Mouse (Mus musculus) NIH3T3 (cell line): ENCODE data around the gene Sox5.
A peak's percentile ranks its signal among the peaks of the same experiment; 100 is the strongest.

Experiments used
- DNase-seq: peaks from one replicate; pipeline ENCODE4 v3.0.0-alpha.2; 2012; ENCODE audit warnings: low read depth

Gene Sox5

DNA sequence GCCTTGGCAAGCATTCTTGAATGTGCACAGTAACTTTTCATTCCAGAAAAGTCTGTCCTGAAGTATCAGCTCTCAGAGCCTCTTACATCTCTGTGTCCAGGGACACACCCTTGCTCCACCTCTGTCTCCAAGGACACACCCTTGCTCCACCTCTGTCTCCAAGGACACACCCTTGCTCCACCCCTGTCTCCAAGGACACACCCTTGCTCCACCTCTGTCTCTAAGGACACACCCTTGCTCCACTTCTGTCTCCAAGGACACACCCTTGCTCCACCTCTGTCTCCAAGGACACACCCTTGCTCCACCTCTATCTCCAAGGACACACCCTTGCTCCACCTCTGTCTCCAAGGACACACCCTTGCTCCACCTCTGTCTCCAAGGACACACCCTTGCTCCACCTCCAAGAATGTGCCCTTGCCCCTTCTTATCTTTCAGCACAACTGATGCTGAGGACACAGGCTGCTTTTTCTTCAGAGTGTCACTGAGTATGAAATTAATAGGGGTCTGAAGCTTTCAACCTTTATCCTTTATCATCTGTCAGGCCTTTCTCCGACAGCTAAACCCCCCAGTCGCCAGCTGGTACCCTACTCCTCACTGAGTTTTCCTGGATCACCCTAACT, 452.4 kb downstream of the Sox5 start:
- no peak for DNase-seq

DNA sequence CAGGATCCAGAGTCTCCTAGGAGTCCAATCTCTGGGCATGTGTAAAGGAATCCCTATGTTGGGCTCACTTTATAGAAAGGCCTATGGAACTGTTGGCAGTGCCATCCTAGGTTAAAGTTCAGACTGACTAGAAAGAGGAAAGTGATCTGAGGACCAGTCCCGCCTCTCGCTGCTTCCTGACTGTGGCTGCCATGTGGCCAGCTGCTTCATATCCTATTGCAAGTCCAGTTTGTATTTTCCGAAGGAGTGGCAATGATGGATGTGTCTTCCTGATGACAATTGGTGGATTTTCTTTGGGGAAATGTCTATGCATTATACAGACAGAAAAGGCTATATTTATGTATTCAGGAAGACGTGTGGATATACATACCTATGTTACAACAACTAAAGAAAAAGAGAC, 453.0 kb downstream of the Sox5 start:
- DNase-seq, result peak; percentile 9

GRCm38 (mm10) chr6:144326817-144327216, 455.0 kb downstream of the Sox5 start:
- DNase-seq, result no peak

DNA sequence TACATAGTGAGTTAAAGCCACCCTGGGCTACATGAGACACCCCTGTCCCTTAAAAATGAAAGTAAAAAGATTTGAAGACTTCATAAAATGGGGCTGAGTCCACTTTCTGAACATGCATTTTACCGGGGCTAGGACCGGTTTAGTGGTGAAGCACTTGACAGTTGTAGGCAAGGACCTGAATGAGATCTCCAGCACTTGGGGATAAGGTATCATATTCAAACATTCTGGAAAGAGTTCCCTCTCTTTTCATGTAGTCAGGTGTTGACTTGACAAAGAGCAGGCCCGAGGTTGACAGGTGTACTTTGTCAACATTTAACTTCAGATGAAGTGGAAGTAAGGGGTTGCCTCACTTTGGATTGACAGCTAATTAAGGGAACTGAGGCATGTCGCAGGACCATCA, 458.4 kb downstream of the Sox5 start:
- no peak for DNase-seq

GRCm38 (mm10) chr6:144322297-144323047, 459.3 kb downstream of the Sox5 start:
- no peak for DNase-seq

DNA sequence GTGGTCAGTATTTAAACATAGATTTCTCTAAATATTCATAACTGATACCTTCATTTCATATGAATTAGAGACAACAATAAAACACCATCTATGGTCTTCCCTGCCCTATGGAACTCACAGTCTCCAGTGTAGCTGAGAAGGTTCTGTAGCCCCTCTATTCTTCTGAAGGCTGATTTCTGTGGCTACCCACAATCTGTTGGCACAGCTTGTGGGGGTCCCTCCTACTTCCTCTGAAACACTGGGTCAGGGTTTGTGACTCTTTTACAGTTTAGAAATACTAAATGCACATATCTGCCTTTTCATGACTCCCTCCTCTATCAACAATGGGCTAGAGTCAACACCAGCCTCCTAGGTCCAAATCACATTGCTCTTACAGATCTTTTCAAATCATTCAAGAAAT, 461.4 kb downstream of the Sox5 start:
- DNase-seq, result no peak

DNA sequence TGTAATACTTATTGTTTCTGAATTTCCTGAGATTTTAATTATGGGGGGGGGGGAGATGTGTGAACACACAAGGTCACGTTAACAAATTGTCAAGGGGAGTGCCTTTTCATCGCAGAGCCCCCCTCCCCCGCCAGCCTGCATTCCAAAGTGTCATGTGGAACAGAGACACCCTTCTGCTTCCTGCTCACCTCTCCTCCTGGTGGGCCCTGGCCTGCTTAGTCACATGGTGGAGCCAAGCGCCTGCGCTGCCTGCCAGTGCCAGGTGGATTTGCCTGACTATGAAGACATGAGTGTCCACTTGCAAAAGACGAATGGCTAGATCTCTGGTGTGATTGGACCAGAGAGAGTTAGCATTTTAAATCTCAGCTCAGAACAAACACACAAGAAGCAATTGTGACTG, 462.1 kb downstream of the Sox5 start:
- no peak for DNase-seq

GRCm38 (mm10) chr6:144312781-144313754, 468.7 kb downstream of the Sox5 start:
- no peak for DNase-seq

DNA sequence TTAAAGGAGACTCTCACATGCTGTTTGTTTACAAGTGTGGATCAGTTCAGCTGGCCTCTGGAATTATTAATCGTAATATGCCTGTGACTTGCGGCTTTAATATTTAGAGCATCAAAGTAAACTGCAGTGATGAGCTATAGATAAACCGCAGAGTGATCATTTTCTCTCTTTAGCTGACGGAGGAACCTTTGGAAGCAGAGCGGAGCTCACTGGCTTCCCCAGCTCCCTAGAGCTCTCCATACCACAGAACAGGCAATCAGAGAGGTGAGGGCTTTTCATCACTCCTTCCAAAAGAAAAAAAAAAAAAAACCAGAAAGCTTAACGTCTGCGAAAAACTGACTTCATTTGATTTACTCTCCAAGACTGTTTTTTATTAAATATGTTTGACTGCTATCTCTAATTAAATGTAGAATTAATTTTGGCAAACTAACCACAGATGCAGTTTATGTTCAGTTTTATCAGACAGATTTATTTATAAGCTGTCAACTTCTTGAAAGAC, 469.4 kb downstream of the Sox5 start:
- DNase-seq, result no peak

- no peak for DNase-seq
Observed at GRCm38 (mm10) chr6:144311754-144312153, 470.0 kb downstream of the Sox5 start.

DNA sequence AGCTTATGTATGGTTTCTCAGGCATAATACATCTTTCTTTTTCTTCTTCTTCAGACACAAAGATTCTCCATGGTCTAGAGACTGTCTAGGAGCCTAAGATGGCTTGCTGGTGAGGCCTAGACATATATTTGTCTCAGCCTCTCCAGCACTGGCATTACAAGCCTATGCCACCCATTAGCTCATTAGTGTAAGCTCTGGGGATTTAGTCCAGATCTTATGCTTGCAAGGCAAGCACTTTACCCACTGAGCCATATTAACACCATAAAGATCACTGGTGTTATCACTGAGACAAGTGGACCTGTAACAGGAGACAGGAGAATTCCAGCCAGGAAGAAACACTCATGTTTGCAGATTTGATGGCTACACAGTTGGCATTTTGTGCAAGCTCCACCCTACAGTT, 472.6 kb downstream of the Sox5 start:
- DNase-seq, result no peak

DNA sequence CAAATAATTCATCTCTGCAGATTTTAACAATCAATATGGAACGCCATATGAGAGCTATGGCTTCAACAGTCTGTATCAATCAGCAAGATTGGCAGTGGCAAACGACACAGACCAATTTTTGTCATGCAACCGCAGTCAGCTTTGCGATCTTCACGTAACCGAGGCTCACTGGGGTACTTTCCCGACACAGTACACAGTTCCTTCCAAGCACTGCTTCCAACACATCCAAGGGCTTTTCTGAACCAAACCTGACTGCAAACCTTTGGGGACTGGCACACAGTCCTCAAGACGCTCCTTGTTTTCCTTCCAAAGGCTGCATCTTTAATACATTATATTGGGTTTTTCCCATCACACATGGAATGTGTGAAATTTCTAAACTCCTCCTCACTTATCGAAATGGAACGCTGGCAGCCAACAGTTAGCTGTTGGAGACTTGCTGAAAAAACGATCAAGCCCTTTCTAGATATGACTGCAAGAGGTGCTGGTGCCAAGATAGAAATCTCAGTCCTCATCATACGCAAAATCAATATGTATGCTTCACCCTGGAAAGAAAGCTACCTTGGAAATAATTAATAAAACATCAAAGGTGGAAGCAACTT, 474.1 kb downstream of the Sox5 start:
- no peak for DNase-seq

- no peak for DNase-seq
Observed at GRCm38 (mm10) chr6:144302823-144303222, 479.0 kb downstream of the Sox5 start.

- DNase-seq, result no peak
Observed at GRCm38 (mm10) chr6:144301082-144301481, 480.7 kb downstream of the Sox5 start.

DNA sequence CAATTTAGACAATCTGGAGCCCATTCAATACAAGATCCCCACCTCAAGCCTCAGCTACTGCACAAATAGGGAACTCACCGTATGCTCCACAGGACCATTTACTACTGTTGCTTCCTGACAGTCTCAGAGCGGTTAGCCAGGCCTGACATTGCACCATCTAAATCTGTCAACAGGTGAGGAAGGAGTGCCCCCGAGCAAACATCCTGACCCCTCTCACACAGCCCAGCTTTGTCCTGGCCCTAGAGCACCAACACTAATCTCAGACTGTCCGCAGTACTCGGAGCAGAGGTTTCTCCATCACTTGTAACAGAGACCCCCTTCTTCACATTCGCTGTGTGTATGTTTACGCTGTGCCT, 482.3 kb downstream of the Sox5 start:
- DNase-seq, result no peak

DNA sequence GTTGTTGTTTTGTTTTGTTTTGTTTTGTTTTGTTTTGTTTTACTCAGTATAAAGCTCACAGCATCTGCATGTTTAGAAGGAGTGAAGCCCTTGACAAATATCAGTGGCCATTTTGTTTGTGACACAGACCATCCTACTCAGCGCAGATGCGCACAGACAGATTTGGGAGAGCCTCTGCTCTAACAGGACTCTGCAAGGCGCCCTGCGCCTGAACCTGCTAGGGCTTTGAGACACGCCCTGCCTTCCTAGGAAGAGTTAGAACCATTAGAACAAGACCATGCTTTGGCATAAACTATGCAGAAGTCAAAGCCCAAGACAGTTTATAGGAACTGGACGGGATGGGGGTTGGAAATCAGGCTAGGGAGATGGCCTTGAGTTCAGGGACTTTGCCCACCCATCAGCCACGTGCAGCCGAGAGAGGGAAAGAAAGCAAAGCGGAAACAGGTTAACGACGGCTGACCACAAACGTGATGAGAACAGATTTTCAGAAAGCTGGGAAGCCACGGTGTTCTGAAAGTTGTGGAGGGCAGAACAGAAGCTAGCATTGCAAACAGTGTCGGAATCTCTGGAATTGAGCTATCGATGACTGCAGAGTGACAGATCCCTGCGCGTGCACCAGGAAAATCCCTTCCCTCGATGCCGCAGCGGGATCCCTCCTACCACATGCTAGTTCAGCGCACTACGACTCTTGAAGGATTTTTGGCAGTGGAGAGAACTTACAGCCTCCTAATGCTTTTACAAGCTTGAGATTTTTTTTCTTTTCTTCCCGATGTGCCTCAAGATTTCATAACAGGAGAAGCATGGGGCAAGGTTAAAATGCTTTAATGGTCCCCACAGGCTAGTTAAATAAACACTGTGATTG, 482.9 kb downstream of the Sox5 start:
- no peak for DNase-seq

DNA sequence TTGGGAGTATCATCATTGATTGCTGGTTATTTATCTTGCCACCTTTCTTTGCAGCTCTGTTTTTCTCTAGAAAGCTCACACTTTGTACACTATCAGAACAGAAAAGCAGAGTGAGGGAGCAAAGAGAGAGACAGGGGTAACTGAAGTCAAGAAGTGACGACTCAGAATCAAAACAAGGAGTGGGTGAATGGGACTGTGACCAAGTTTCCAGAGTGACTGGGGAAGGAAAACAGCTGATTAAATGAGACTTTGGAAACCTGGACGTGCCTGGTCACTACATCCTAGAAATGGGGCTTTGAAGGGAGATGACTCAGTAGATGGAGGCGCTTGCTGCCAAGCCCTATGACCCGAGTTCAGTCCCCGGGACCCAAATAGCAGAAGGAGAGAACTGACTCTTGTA, 483.9 kb downstream of the Sox5 start:
- peak; percentile 20 for DNase-seq

DNA sequence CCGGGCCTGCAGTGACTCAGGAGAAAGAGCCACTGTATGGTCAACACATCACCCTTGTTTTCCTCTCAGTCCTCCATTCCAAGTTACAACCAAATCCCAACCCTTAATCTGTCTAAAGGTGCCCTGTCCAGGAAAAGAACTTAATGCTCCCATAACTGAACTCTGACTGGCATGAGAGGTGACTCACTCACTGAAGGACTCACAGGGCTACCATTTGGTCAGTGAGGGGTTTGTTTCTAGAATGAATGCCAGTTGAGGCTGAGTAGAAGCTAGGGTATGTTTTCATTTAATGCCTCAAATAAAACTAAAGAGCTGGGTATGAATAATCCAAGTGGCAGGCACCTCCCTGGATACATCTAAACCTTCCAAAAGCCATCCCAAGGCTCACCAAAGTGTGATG, 484.6 kb downstream of the Sox5 start:
- peak; percentile 59 for DNase-seq

GRCm38 (mm10) chr6:144291526-144291925, 490.3 kb downstream of the Sox5 start:
- DNase-seq, result no peak

DNA sequence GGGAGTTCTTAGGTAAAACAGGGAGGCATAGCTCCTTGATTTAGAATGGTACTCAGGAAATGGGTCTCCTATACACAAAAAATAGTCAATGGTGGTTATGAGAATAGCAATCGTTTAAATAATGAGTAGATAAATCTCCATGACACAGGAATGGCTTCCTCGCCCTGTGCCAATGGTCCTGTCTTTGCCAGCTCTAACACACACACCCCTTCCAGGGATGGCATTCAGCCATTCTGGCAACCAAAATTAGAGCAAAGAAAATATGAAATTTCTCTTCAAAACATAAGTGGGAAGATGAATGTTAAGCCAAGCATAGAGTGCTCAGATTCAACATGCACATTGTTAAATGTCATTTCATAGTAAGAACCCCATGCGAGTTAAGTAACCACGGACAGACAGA, 495.7 kb downstream of the Sox5 start:
- peak; percentile 69 for DNase-seq

DNA sequence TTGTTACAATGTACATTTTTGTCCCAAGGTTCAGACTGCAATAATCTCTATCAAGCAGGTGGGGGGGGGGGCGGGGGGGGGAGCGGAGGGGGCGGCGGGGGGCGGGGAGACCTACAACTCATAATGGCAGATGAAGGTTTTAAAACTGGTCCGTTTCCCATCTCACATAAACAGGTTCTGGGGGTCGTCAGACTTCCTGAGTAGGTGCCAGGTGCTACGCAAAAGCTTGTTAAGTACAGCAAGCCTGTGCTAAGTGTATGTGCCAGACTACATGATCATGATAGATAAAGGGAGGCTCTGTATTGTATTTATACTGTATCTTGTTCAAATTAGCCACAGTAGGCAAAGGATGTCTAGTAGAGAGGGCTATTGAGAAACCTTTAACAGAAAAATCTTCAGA, 498.6 kb downstream of the Sox5 start:
- DNase-seq, result no peak
